Comparison of ENCODE assay signal across 7 mouse cellular contexts in genomic region chr9:78149770-78150169, GRCm38 (mm10). TPM values are rescaled to one million over a fixed set of nuclear protein-coding genes. Genes with fewer than 3 reads are reported as not detected.
DNase-seq lines count a peak whose midpoint lies in the region; ATAC-seq and TF ChIP-seq lines count a peak whose summit lies in the region.
"Not testable (repeated sequence)": the region's sequence is repeated elsewhere in the genome, so short reads cannot be mapped to it uniquely, and the experiment has no call there.

No protein-coding gene starts in this region.

- H3K27ac ChIP-seq in intestine, postnatal 0 days (ENCODE audit: low read depth, low read length): not testable (repeated sequence)

- not testable (repeated sequence) for H3K9me3 ChIP-seq in intestine, postnatal 0 days (ENCODE audit: control insufficient read depth)

- not testable (repeated sequence) for TF ChIP-seq CTCF in intestine, postnatal 0 days (IDR thresholded peaks at IDR 0.05; ENCODE audit: low read depth)

- WGBS in intestine, postnatal 0 days: 73% methylated on average over 2 of the region's 2 CpGs

- H3K4me1 ChIP-seq in intestine, postnatal 0 days (replicated peaks; ENCODE audit: control insufficient read depth, insufficient read depth, low read length): not testable (repeated sequence)

- H3K27me3 ChIP-seq in intestine, postnatal 0 days (replicated peaks; ENCODE audit: control insufficient read depth, insufficient read depth, low read length): not testable (repeated sequence)

- H3K4me2 ChIP-seq in intestine, postnatal 0 days (replicated peaks; ENCODE audit: low read depth): not testable (repeated sequence)

- peaks cover 33% of the 10 kb centered on the region for H3K36me3 ChIP-seq in intestine, postnatal 0 days (ENCODE audit: control insufficient read depth, insufficient read depth)

- not testable (repeated sequence) for H3K9ac ChIP-seq in intestine, postnatal 0 days (ENCODE audit: low read depth, low read length)

- peak; percentile 85 for ATAC-seq in CD4-positive, CD25-positive, alpha-beta regulatory T cell, adult 4 months
- peak; percentile 77 for ATAC-seq in activated CD4-positive, CD25-positive, alpha-beta regulatory T cell, adult 4 months
- peak; percentile 66 for ATAC-seq in granulocyte monocyte progenitor cell, adult 5-6 weeks (replicated peaks; ENCODE audit: poor library complexity, severe bottlenecking)
- ATAC-seq in intestine, postnatal 0 days: peak; percentile 32; the same call in 1 of the 2 replicates
- 0 out of 2 replicates have a peak, but pooled peaks have one; percentile 35 for ATAC-seq in megakaryocyte, adult 5-6 weeks (ENCODE audit: poor library complexity, severe bottlenecking)

- not testable (repeated sequence) for H3K4me3 ChIP-seq in intestine, postnatal 0 days (ENCODE audit: low read depth, low read length)

- peak; percentile 17 for DNase-seq in 416B (ENCODE audit: low read depth)
- peak; percentile 30 for DNase-seq in naive thymus-derived CD4-positive, alpha-beta T cell, adult 2 months (ENCODE audit: low read depth)

RNA-seq across cellular contexts. Expression of gene Gsta4, which starts 32.8 kb away (rescaled TPM):
- polyA plus RNA-seq in CD4-positive, CD25-positive, alpha-beta regulatory T cell, adult 4 months (2017; shearing (Covaris generic)): 10 to 100 TPM; 64.6 to 66.5 TPM
- polyA plus RNA-seq in activated CD4-positive, CD25-positive, alpha-beta regulatory T cell, adult 4 months (2017; shearing (Covaris generic)): 10 to 100 TPM; 22.3 to 23.5 TPM
- total RNA-seq in granulocyte monocyte progenitor cell, adult 5-6 weeks (2014; fragmentation: Nextera tagmentation): 1.9 and 3.4 TPM in 2 replicates
- 2.0 and 2.8 TPM in 2 replicates for total RNA-seq in granulocyte monocyte progenitor cell, adult 5-6 weeks (2017)
- 23.3 and 36.2 TPM in 2 replicates for polyA plus RNA-seq in intestine, postnatal 0 days (2015; fragmentation: Nextera tagmentation; extraction: Ambion mirVana)
- 0.27 TPM in 1 of 2 replicates, not detected in the other for total RNA-seq in megakaryocyte, adult 5-6 weeks (2015)
- not detected in 2 replicates for total RNA-seq in megakaryocyte, adult 5-6 weeks (2017)

RNA-seq across cellular contexts. Expression of gene Ick, which starts 40.8 kb away (rescaled TPM):
- polyA plus RNA-seq in CD4-positive, CD25-positive, alpha-beta regulatory T cell, adult 4 months (2017; shearing (Covaris generic)): 10 to 100 TPM in 1 of 2 experiments, 1 to 10 TPM in 1; 9.0 to 10.2 TPM
- polyA plus RNA-seq in activated CD4-positive, CD25-positive, alpha-beta regulatory T cell, adult 4 months (2017; shearing (Covaris generic)): 1 to 10 TPM; 8.1 to 9.5 TPM
- total RNA-seq in granulocyte monocyte progenitor cell, adult 5-6 weeks (2014; fragmentation: Nextera tagmentation): 11.8 and 15.4 TPM in 2 replicates
- total RNA-seq in granulocyte monocyte progenitor cell, adult 5-6 weeks (2017): 8.4 and 13.1 TPM in 2 replicates
- 27.3 and 28.2 TPM in 2 replicates for polyA plus RNA-seq in intestine, postnatal 0 days (2015; fragmentation: Nextera tagmentation; extraction: Ambion mirVana)
- 3.4 and 6.2 TPM in 2 replicates for total RNA-seq in megakaryocyte, adult 5-6 weeks (2015)
- total RNA-seq in megakaryocyte, adult 5-6 weeks (2017): 2.5 and 8.0 TPM in 2 replicates

RNA-seq across cellular contexts. Expression of gene Fbxo9, which starts 40.9 kb away (rescaled TPM):
- 10 to 100 TPM; 25.4 to 29.3 TPM for polyA plus RNA-seq in CD4-positive, CD25-positive, alpha-beta regulatory T cell, adult 4 months (2017; shearing (Covaris generic))
- 10 to 100 TPM; 18.0 to 20.3 TPM for polyA plus RNA-seq in activated CD4-positive, CD25-positive, alpha-beta regulatory T cell, adult 4 months (2017; shearing (Covaris generic))
- 50.6 and 67.0 TPM in 2 replicates for total RNA-seq in granulocyte monocyte progenitor cell, adult 5-6 weeks (2014; fragmentation: Nextera tagmentation)
- total RNA-seq in granulocyte monocyte progenitor cell, adult 5-6 weeks (2017): 42.1 and 54.5 TPM in 2 replicates
- 37.7 and 40.2 TPM in 2 replicates for polyA plus RNA-seq in intestine, postnatal 0 days (2015; fragmentation: Nextera tagmentation; extraction: Ambion mirVana)
- 40.3 and 50.5 TPM in 2 replicates for total RNA-seq in megakaryocyte, adult 5-6 weeks (2015)
- total RNA-seq in megakaryocyte, adult 5-6 weeks (2017): 43.8 and 49.2 TPM in 2 replicates

Comparison
In these comparisons a context has a peak if more than half of its experiments do, and no peak if none do; other contexts are left out.
1. ATAC-seq: peak in every context shown above with its lines; median percentile 85 in CD4-positive, CD25-positive, alpha-beta regulatory T cell, adult 4 months; 77 in activated CD4-positive, CD25-positive, alpha-beta regulatory T cell, adult 4 months; 66 in granulocyte monocyte progenitor cell, adult 5-6 weeks; 35 in megakaryocyte, adult 5-6 weeks; 32 in intestine, postnatal 0 days.